Mouse (Mus musculus) bone marrow, adult 2 months (tissue): Measurements from ENCODE around the gene Sri. TPM values are rescaled to one million over a fixed set of nuclear protein-coding genes. Genes with fewer than 3 reads are reported as not detected.
A peak's percentile ranks its signal among the peaks of the same experiment; 100 is the strongest.

Source experiments
- H3K27ac ChIP-seq: fragments of 200-500 bp; 2 replicates; pipeline ENCODE4 v1.5.1; 2012; ENCODE audit warnings: low read depth, mild to moderate bottlenecking, control low read depth, inconsistent platforms, low read length; ENCODE audit not compliant: control insufficient read depth, poor library complexity, insufficient read depth
- H3K4me1 ChIP-seq: fragments of 200-500 bp; 2 replicates; pipeline ENCODE4 v1.6.1; 2011; ENCODE audit warnings: low read length; ENCODE audit not compliant: control insufficient read depth, insufficient read depth
- H3K4me3 ChIP-seq: fragments of 200-500 bp; replicated peaks from 2 replicates; pipeline ENCODE3; 2011; ENCODE audit warnings: mild to moderate bottlenecking, low read depth, low read length, control low read depth; ENCODE audit not compliant: control insufficient read depth
- CTCF ChIP-seq: fragments of 200-500 bp; IDR thresholded peaks from 2 replicates; pipeline ENCODE4 v1.5.1; 2011; ENCODE audit warnings: low read length, control low read depth; ENCODE audit not compliant: control insufficient read depth, insufficient read depth
- POLR2A ChIP-seq: fragments of 200-500 bp; IDR thresholded peaks from 2 replicates; pipeline ENCODE4 v1.6.1; 2011; ENCODE audit warnings: low read depth, mild to moderate bottlenecking, control low read depth, low read length, borderline replicate concordance; ENCODE audit not compliant: control insufficient read depth
- WGBS: fragments of 180-500 bp; shearing (Covaris S2); methylation state at CpG from one replicate; pipeline ENCODE4 v1.1.7; 2018; 5-methylcytosine and 5-hydroxymethylcytosine counted together
- polyA plus RNA-seq: library from polyadenylated mRNA; stranded (reverse); fragments of >200 nt; gene quantifications from 2 replicates; pipeline ENCODE4 v1.2.4, GENCODE M21; 2011; ENCODE audit warnings: low replicate concordance; ENCODE audit not compliant: missing spikeins, insufficient read depth, insufficient read length

Gene Sri
- polyA plus RNA-seq, 1 experiment = 151 TPM

DNA sequence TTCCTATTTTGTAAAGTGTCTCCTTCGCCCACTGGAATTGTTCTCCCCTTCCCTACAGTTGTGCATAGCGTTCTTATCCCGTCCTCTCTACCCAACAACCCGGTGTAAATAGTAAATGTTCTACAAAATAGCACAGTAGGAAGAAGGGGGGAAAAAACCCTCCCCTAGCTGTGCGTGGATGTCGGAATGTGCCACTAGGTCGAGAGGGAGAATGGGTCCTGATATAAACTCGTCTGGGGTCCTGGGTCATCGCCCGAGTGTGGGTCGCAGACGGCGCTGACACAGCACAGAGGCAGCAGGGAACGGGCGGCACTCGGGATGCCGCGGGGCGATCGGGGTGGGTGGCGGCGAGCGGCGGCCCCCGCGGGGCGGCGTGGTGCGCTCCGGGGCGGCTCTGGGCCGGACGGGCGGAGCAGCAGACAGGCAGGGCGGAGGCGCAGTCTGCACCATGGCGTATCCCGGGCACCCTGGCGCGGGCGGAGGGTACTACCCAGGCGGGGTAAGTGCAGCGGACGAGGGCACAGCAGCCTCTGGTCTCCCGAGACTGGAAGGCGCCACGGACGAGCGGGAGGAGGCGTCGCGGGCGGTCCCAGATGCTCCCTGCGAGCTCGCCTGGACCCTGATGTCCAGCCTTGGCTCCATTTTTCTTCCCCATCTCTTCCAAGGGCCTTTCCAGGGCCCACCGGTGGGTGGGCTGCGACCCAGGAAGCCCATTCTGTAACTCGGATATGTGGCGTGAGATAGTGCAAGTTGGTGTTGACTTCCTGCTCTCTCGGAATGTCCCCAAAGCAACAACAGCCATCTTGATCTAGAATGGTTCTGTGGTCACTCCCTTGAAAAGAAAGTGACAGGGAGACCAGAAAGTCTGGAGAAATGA is 10.5 kb downstream of the Sri start:
- peak overlapping the region; percentile 93 for H3K4me3 ChIP-seq
- no peaks in the 10 kb centered on the region; the same call in none of the 2 replicates for H3K4me1 ChIP-seq
- TF ChIP-seq POLR2A = peak; percentile 97
- no peak for TF ChIP-seq CTCF
- WGBS = under 1% methylated on average over 60 of the region's 60 CpGs
- H3K27ac ChIP-seq = peak overlapping the region; percentile 99

DNA sequence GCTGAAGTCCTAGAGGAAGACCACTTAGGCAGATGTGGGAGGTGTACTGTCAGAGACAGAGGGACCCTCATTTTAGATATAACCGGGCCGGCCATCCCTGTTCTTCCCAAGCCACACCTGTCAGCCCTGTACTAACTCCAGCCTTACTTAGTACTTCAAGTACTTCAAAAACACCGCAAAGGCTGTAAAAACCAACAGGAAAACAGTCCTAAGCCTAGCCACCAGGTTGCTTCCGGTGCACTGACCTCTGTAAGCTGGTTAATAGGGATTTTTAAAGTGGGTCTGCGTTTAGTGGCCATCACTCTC is 11.1 kb downstream of the Sri start:
- Histone ChIP-seq H3K4me1 (no peaks in the 10 kb centered on the region; the same call in none of the 2 replicates), H3K4me3 (peak overlapping the region; percentile 93), H3K27ac (peak overlapping the region; percentile 99)
- 11% methylated on average over 5 of the region's 5 CpGs for WGBS
- TF ChIP-seq CTCF (no peak), POLR2A (no peak)

DNA sequence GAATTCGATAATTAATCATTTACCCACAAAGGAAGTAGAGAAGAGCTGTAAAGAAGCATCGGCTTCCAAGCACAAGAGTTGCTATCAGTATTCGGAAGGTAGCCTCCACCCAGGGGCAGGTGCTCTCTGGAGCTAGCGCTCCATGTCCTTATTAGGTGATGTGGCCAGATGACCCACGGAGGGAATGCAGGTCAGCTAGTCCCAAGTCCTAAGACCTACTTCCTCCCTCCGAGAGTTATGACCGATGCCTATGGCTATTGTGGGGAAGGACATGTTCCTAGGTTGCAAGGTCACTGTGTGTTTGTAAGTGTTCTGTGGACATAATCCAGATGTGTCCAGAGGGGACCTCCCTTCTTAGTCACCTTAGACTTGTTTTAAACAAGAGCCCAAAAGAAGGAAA is 12.2 kb downstream of the Sri start:
- Histone ChIP-seq H3K27ac (no peak overlapping the region), H3K4me1 (peaks cover 3% of the 10 kb centered on the region), H3K4me3 (peak overlapping the region; percentile 7)
- TF ChIP-seq POLR2A = no peak
- TF ChIP-seq CTCF = no peak
- WGBS = 74% methylated on average over 7 of the region's 7 CpGs

DNA sequence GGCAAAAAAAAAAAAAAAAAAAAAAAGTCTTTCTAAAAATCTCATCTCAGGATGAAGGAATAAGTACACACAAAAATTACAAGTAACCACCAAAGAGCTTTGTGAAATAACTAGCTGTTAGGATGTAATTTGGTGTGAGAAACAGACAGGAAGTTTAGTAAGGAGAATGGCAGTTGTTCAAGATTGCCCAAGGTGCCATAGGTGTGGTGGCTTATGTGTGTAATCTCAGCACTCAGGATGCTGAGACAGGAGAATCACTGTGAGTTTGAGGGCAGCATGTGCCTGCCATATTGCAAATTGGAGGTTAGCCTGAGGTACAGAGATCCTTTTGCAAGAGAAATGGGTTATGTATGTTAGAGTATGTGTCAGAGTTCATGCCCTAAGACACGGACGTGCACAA is 16.6 kb downstream of the Sri start:
- Histone ChIP-seq H3K27ac (no peak overlapping the region), H3K4me3 (no peak overlapping the region), H3K4me1 (peaks cover 3% of the 10 kb centered on the region)
- TF ChIP-seq CTCF (no peak), POLR2A (no peak)
- WGBS = 87% methylated on average over 2 of the region's 2 CpGs

DNA sequence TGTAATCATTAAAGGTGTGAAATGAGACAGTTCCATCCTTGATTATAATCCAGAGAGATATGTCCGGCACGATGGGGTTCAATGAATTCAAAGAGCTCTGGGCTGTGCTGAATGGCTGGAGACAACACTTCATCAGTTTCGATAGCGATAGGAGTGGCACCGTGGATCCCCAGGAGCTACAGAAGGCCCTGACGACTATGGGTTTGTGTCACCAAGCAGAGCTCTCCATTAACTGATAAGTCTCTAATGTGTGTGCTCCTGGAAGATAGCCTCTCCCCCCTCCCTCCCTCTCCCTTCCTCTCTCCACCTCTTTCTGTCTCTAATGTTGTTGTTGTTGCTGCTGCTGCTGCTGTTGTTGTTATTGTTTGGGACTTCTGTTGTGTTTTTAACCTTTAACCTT is 17.3 kb downstream of the Sri start:
- 62% methylated on average over 6 of the region's 6 CpGs for WGBS
- Histone ChIP-seq H3K4me1 (peaks cover 3% of the 10 kb centered on the region; the same call in 1 of the 2 replicates), H3K4me3 (no peak overlapping the region), H3K27ac (no peak overlapping the region)
- TF ChIP-seq POLR2A = no peak
- no peak for TF ChIP-seq CTCF

DNA sequence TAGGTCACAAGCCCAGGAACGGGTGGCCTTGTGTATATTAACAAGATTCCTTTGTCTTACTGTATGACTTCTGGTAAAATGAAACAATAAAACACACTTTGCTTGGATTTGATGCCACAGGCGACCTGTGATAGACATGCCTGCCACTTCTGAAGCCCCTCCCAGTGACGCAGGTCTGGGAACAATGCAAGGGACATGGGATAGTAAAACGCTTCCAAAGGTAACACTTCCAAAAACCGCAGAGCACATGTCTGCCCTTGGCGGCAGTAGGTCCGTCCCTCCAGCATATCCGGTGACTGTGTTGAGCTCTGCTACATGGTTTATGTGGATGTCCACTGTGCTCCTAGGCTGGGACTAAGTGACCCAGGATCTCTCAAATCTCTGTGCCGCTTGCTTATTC is 27.5 kb downstream of the Sri start:
- TF ChIP-seq CTCF (no peak), POLR2A (no peak)
- no peaks in the 10 kb centered on the region for H3K4me1 ChIP-seq
- H3K27ac ChIP-seq = no peak overlapping the region
- H3K4me3 ChIP-seq = no peak overlapping the region
- WGBS = 93% methylated on average over 9 of the region's 9 CpGs

DNA sequence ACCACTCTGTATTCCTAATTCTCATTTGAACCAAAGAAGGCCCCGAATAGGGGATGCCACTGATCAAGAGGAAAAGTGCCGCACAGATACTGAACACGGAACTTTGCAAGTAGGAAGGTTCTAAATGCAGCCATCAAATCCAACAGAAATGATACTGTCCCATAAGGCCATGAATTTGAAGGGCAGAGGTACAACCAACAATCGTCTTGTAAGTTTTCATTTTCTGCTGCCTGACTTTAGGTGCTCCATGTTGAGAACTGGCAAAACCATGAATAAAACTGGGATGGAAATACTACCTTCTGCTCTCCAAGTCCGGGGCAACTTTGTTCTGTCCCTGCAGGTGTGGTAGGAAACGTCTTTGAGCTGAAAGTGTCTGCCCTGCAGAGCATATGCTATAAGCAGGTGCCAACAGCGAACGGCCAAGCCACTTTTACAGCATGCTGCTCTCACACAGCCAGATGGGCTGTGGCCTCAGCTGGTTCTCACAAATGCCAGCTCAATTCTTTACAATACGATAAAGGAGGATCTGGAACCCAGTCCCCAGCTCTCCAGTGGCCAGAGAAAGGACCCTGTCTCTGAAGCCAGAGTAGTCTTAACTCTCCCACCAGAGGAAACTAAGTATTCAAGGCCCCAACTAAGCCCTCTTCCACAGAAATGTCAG is 28.2 kb downstream of the Sri start:
- WGBS = 92% methylated on average over 9 of the region's 9 CpGs
- H3K4me1 ChIP-seq = no peaks in the 10 kb centered on the region
- TF ChIP-seq CTCF (no peak), POLR2A (no peak)
- no peak overlapping the region for H3K4me3 ChIP-seq
- H3K27ac ChIP-seq = no peak overlapping the region

DNA sequence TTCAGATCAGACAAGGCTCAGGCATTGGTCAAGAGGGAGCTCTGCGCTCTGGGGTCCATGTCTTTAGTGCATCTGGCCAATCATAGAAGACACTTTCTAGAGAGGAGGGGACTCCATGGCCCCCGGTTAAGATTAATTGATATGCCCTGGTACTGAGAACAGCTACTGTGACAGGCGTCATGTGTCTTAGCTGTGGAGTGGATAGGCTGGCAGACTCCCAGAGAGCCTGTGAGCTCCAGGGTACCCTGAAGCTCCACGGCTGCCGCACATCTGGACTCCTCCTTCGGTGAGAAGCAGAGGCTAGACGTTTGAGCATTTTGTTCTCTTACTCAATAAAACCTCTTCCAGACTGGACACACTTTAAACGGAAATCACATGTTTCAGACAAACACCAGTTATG is 31.6 kb downstream of the Sri start:
- TF ChIP-seq CTCF = no peak
- no peak for TF ChIP-seq POLR2A
- no peak overlapping the region for H3K4me3 ChIP-seq
- 87% methylated on average over 8 of the region's 8 CpGs for WGBS
- H3K27ac ChIP-seq = no peak overlapping the region
- no peaks in the 10 kb centered on the region for H3K4me1 ChIP-seq
